Mouse (Mus musculus) embryonic facial prominence, embryonic 13.5 days (tissue): Measurements from ENCODE around the gene Prkd2. TPM values are rescaled to one million over a fixed set of nuclear protein-coding genes. Genes with fewer than 3 reads are reported as not detected.

Experiments
- ATAC-seq: fragments of 200-750 bp; cut with Nextera tagmentation; 2 replicates; pipeline ENCODE4 v1.8.0; 2017; ENCODE audit warnings: low read depth; ENCODE audit not compliant: insufficient number of reproducible peaks, insufficient read depth, low FRiP score, low TSS enrichment
- H3K27ac ChIP-seq: fragments of 300-500 bp; sonication (generic); 2 replicates; pipeline ENCODE4 v1.5.1; 2015; ENCODE audit warnings: moderate library complexity, mild to moderate bottlenecking, inconsistent platforms
- H3K27me3 ChIP-seq: fragments of 300-500 bp; sonication (generic); 2 replicates; pipeline ENCODE4 v1.6.1; 2015; ENCODE audit warnings: mild to moderate bottlenecking, inconsistent platforms
- H3K36me3 ChIP-seq: fragments of 300-500 bp; sonication (generic); 2 replicates; pipeline ENCODE4 v1.6.1; 2015; ENCODE audit warnings: mild to moderate bottlenecking, inconsistent platforms
- H3K4me1 ChIP-seq: fragments of 300-500 bp; sonication (generic); 2 replicates; pipeline ENCODE4 v1.6.1; 2015; ENCODE audit warnings: inconsistent platforms
- H3K4me2 ChIP-seq: fragments of 300-500 bp; sonication (generic); 2 replicates; pipeline ENCODE4 v1.6.1; 2015; ENCODE audit warnings: moderate library complexity, mild to moderate bottlenecking, inconsistent platforms
- H3K4me3 ChIP-seq: fragments of 300-500 bp; sonication (generic); 2 replicates; pipeline ENCODE4 v1.5.1; 2015; ENCODE audit warnings: mild to moderate bottlenecking, inconsistent platforms
- H3K9ac ChIP-seq: fragments of 300-500 bp; sonication (generic); 2 replicates; pipeline ENCODE4 v1.6.1; 2015; ENCODE audit warnings: mild to moderate bottlenecking, inconsistent platforms
- H3K9me3 ChIP-seq: fragments of 300-500 bp; sonication (generic); 2 replicates; pipeline ENCODE4 v1.6.1; 2016; ENCODE audit warnings: inconsistent platforms
- WGBS: fragments of 180-500 bp; shearing (Covaris S2); methylation state at CpG from one replicate; pipeline ENCODE4 v1.1.7; 2015; ENCODE audit warnings: mixed read lengths; 5-methylcytosine and 5-hydroxymethylcytosine counted together
- polyA plus RNA-seq: library from polyadenylated mRNA; unstranded; fragments of >200 nt; fragmentation: Nextera tagmentation; extraction: Ambion mirVana; gene quantifications from 2 replicates; pipeline ENCODE4 v1.2.1, GENCODE M21; 2015

Gene Prkd2
- polyA plus RNA-seq, 1 experiment from 2014 or later = 20.5 TPM

- peaks cover 62% of the 10 kb centered on the region for H3K4me1 ChIP-seq
- no peaks in the 10 kb centered on the region for H3K9me3 ChIP-seq
- H3K27me3 ChIP-seq = peaks cover 24% of the 10 kb centered on the region
- peak; percentile 12; the same call in 1 of the 2 replicates for ATAC-seq
- H3K36me3 ChIP-seq = peaks cover 12% of the 10 kb centered on the region
- H3K4me3 ChIP-seq = peak within 1 kb of the TSS; percentile 93
- H3K9ac ChIP-seq = peak within 1 kb of the TSS; percentile 100
- WGBS = 0% methylated on average over 1 of the region's 1 CpGs
- peak within 1 kb of the TSS; percentile 99 for H3K27ac ChIP-seq
- peak within 1 kb of the TSS; percentile 96 for H3K4me2 ChIP-seq
These were observed 27.3 kb upstream of the Prkd2 start, which contains the start of gene Strn4 for GRCm38 (mm10) chr7:16815351-16815941. Strn4 (plus strand) TSS chr7:16815889.

DNA sequence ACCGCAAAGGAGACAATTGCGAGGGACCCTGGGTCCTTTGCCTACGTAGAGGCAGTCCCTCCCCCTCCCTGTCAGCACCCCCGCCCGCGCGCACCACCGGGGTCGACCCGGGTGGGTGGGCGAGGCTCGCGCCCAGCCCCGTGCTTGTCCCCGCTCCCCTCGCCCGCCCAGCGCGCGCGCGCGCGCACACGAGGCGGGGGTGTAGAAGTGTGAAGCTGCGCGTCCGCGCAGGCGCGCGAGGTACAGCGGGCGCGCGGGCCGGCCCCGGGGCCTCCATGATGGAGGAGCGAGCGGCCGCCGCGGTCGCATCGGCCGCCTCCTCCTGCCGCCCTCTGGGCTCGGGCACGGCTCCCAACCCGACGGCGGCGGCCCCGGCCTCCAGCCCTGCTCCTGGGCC is 26.6 kb upstream of the Prkd2 start:
- H3K4me1 ChIP-seq = peaks cover 62% of the 10 kb centered on the region
- H3K27me3 ChIP-seq = peaks cover 18% of the 10 kb centered on the region
- peak; percentile 79 for ATAC-seq
- peak overlapping the region; percentile 96 for H3K4me2 ChIP-seq
- peak overlapping the region; percentile 100 for H3K9ac ChIP-seq
- peak overlapping the region; percentile 93 for H3K4me3 ChIP-seq
- WGBS = under 1% methylated on average over 46 of the region's 55 CpGs
- H3K27ac ChIP-seq = peak overlapping the region; percentile 99
- H3K9me3 ChIP-seq = no peaks in the 10 kb centered on the region
- H3K36me3 ChIP-seq = peaks cover 12% of the 10 kb centered on the region

DNA sequence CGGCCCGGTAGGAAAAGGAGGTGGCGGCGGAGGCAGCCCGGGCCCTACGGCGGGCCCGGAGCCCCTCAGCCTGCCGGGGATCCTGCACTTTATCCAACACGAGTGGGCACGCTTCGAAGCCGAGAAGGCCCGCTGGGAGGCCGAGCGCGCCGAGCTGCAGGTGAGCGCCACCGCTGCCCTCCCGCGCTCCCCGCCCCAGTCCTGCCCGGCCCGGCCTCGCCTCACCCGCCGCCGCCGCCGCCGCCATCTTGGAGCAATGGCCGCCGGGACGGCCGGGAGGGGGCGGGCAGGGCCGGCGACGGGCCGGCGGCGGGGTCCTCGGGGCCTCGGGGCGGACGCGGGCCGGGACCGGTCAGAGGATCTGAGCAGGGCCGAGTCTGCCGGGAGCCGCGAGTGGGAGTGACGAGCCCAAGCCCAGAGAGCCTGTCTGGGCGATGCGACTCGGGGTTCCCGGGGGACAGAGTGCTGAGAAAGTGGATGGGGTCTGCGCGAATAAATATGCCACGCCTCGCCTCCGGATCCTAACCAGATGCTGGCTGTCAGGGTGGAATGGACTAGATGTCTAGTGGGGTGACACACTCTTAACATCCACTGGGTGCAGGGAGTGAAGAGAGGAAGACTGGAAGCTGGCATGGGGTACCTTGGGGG is 26.1 kb upstream of the Prkd2 start, which contains the start of gene Fkrp:
Gene Fkrp (minus strand): TSS at position 258 of the 648 bp plus-strand sequence.
- 2% methylated on average over 49 of the region's 64 CpGs for WGBS

DNA sequence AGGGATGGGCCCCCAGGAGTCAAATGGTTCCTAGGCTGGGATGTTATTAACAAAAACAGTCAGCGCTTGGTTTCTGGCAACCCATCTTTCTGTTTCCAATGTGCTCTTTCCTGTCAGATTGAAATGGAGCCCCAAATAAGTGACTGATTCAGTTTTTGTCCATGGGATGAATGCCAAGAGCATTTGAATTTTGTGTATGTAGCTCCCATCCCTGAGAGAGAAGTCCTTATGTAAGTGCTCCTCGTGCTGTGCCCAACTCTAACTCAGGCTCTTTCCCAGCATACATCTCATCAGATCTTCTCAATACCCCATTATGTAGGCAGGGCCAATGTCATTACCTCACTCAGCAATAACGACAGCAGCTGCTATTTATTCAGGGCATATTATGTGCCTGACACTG is 25.0 kb upstream of the Prkd2 start:
- H3K4me2 ChIP-seq = peak overlapping the region; percentile 96
- peak overlapping the region; percentile 93 for H3K4me3 ChIP-seq
- H3K9me3 ChIP-seq = no peaks in the 10 kb centered on the region
- H3K27ac ChIP-seq = no peak overlapping the region
- no peak for ATAC-seq
- peaks cover 64% of the 10 kb centered on the region for H3K4me1 ChIP-seq
- WGBS = 42% methylated on average over 3 of the region's 3 CpGs
- peaks cover 2% of the 10 kb centered on the region for H3K27me3 ChIP-seq
- H3K36me3 ChIP-seq = peaks cover 22% of the 10 kb centered on the region
- H3K9ac ChIP-seq = peak overlapping the region; percentile 100

More for the DNA sequence above, 26.1 kb upstream of the Prkd2 start, which contains the start of gene Fkrp:
- Histone ChIP-seq H3K9ac (peak within 1 kb of the TSS; percentile 100), H3K4me2 (peak within 1 kb of the TSS; percentile 96), H3K27me3 (peaks cover 13% of the 10 kb centered on the region), H3K4me3 (peak within 1 kb of the TSS; percentile 93), H3K4me1 (peaks cover 62% of the 10 kb centered on the region), H3K27ac (peak within 1 kb of the TSS; percentile 99), H3K9me3 (no peaks in the 10 kb centered on the region), H3K36me3 (peaks cover 12% of the 10 kb centered on the region)
- ATAC-seq = peak; percentile 32; the same call in 1 of the 2 replicates

DNA sequence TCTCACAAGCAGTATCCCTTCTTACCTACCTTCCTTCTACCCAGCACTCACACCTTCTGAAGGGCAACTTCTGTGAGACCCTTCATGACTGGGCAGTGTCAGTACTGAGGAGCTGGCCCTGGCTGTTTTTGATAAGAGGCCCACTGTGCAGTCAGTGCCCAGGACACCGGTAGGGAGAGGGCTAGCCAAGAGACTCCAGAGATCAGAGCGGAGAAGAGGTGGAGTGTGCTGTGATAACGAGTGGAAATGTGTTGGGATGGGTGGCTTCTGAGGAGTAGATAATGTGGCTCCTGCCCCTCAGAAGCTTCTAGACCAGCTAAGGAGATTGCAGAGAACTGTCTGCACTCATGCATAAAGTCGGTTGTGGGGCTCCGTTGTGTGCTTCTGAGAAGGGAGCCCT is 22.9 kb upstream of the Prkd2 start:
- ATAC-seq = no peak

DNA sequence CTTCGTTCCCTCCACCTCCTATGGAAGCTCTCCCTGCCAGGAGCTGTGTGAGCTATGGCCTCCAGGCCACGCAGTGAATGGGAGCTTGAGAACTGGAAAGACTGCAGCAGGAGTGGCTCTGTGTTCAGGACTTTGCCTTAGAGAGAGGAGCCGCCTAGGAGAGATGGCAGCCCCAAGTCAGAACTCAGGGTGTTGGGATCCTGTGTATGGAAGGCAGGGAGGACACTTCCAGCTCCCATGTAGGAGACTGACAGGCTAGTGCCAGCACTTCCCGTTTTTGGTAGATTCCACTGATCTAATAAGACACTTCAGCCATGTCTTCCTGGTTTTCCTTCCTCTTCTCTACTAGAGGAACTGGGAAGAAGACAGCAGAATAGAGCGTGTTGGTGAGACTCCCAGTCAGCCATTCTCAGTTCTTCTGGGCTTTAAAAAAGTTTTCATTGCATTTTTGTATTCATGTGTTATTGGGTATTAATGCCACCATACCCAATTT is 22.4 kb upstream of the Prkd2 start:
- peaks cover 35% of the 10 kb centered on the region for H3K36me3 ChIP-seq
- no peak for ATAC-seq
- no peaks in the 10 kb centered on the region for H3K27me3 ChIP-seq
- no peak overlapping the region for H3K27ac ChIP-seq
- H3K4me3 ChIP-seq = no peak overlapping the region
- peaks cover 58% of the 10 kb centered on the region for H3K4me1 ChIP-seq
- WGBS = 58% methylated on average over 5 of the region's 5 CpGs
- H3K9me3 ChIP-seq = no peaks in the 10 kb centered on the region
- H3K9ac ChIP-seq = no peak overlapping the region
- H3K4me2 ChIP-seq = no peak overlapping the region

More for the DNA sequence above, 22.9 kb upstream of the Prkd2 start:
- 78% methylated on average over 5 of the region's 5 CpGs for WGBS
- Histone ChIP-seq H3K9me3 (no peaks in the 10 kb centered on the region), H3K4me2 (no peak overlapping the region), H3K27me3 (no peaks in the 10 kb centered on the region), H3K4me3 (no peak overlapping the region), H3K9ac (0 out of 2 replicates have a peak overlapping the region, but pooled peaks have one; percentile 4), H3K4me1 (peaks cover 63% of the 10 kb centered on the region), H3K27ac (no peak overlapping the region), H3K36me3 (peaks cover 30% of the 10 kb centered on the region)

GRCm38 (mm10) chr7:16821091-16821490 is 21.6 kb upstream of the Prkd2 start:
- H3K27ac ChIP-seq = no peak overlapping the region
- no peak for ATAC-seq
- peaks cover 52% of the 10 kb centered on the region for H3K4me1 ChIP-seq
- 25% methylated on average over 3 of the region's 3 CpGs for WGBS
- no peak overlapping the region for H3K4me3 ChIP-seq
- H3K9ac ChIP-seq = peak overlapping the region; percentile 36; the same call in 1 of the 2 replicates
- peaks cover 42% of the 10 kb centered on the region for H3K36me3 ChIP-seq
- H3K4me2 ChIP-seq = no peak overlapping the region
- no peaks in the 10 kb centered on the region for H3K27me3 ChIP-seq
- no peaks in the 10 kb centered on the region for H3K9me3 ChIP-seq

DNA sequence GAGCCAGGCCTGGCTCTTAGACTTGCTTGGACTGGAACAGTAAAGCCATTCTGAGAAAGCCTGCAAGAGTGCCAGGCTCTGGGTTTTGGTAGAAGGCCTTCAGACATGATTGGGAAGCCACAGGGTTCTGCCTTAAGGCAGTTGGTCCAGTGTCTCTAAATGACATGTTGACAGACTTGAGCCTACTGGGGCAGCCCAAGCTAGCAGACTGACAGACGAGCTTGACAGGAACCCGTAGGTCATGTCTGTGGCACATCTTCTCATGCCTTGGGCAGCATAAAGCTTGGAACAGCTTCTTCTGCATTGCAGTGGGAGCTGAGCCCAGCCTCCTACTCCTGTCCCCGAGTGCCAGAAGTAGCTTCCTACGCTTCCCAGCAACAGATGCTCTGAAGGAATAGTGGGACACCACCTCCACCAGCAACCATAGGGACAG is 21.0 kb upstream of the Prkd2 start:
- Histone ChIP-seq H3K4me1 (peaks cover 52% of the 10 kb centered on the region), H3K4me3 (no peak overlapping the region), H3K36me3 (peaks cover 48% of the 10 kb centered on the region), H3K9me3 (no peaks in the 10 kb centered on the region), H3K27ac (no peak overlapping the region), H3K27me3 (no peaks in the 10 kb centered on the region), H3K9ac (0 out of 2 replicates have a peak overlapping the region, but pooled peaks have one; percentile 1), H3K4me2 (0 out of 2 replicates have a peak overlapping the region, but pooled peaks have one; percentile 5)
- no peak for ATAC-seq
- WGBS = 54% methylated on average over 4 of the region's 4 CpGs

- Histone ChIP-seq H3K4me3 (no peak overlapping the region), H3K27ac (no peak overlapping the region), H3K4me2 (no peak overlapping the region), H3K27me3 (no peaks in the 10 kb centered on the region), H3K4me1 (peaks cover 41% of the 10 kb centered on the region), H3K9me3 (no peaks in the 10 kb centered on the region), H3K36me3 (peaks cover 69% of the 10 kb centered on the region), H3K9ac (no peak overlapping the region)
- no peak for ATAC-seq
- WGBS = 83% methylated on average over 5 of the region's 5 CpGs
These were observed 19.0 kb upstream of the Prkd2 start for GRCm38 (mm10) chr7:16823734-16824133.

DNA sequence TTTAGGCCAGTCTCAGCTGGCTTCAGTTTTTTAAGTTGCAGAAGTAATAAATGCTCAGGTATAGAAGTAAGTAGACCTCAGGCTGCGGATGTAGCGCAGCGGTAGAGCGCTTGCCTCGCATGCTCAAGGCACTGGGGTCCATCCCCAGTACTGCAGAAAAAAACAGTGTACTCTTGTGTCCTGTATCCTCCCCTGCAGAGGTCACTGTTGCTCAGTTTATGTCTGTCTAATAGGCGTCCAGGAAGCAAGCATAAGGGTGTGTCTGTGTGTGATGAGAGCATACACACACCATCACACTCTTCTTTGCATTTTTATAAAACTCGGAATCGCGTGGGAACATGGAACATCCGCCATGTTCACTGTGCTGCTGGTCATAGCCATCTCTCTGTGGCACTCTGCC is 16.9 kb upstream of the Prkd2 start:
- H3K36me3 ChIP-seq = peaks cover 89% of the 10 kb centered on the region
- peaks cover 21% of the 10 kb centered on the region for H3K4me1 ChIP-seq
- no peak overlapping the region for H3K4me3 ChIP-seq
- H3K4me2 ChIP-seq = no peak overlapping the region
- H3K9me3 ChIP-seq = no peaks in the 10 kb centered on the region
- H3K27ac ChIP-seq = no peak overlapping the region
- H3K9ac ChIP-seq = no peak overlapping the region
- WGBS = 81% methylated on average over 10 of the region's 10 CpGs
- no peak for ATAC-seq
- no peaks in the 10 kb centered on the region for H3K27me3 ChIP-seq

- no peaks in the 10 kb centered on the region for H3K27me3 ChIP-seq
- H3K4me1 ChIP-seq = peaks cover 13% of the 10 kb centered on the region; the same call in 1 of the 2 replicates
- no peaks in the 10 kb centered on the region for H3K9me3 ChIP-seq
- ATAC-seq = no peak
- 72% methylated on average over 5 of the region's 5 CpGs for WGBS
- H3K4me3 ChIP-seq = no peak overlapping the region
- H3K4me2 ChIP-seq = no peak overlapping the region
- H3K9ac ChIP-seq = no peak overlapping the region
- H3K36me3 ChIP-seq = peaks cover 97% of the 10 kb centered on the region
- H3K27ac ChIP-seq = no peak overlapping the region
These were observed 16.1 kb upstream of the Prkd2 start for GRCm38 (mm10) chr7:16826571-16826970.
